Mouse (Mus musculus) embryonic fibroblast, embryonic 13.5 days (primary cell): ENCODE data around the gene Pgap3.

Source experiments
- CTCF ChIP-seq: IDR thresholded peaks from 2 replicates; pipeline ENCODE4 v1.5.1; 2011; ENCODE audit warnings: mild to moderate bottlenecking, control low read depth, low read length, moderate library complexity, borderline replicate concordance; ENCODE audit not compliant: insufficient read depth
- POLR2A ChIP-seq: IDR thresholded peaks from 2 replicates; pipeline ENCODE4 v1.6.1; 2011; ENCODE audit warnings: low read depth, mild to moderate bottlenecking, control low read depth, low read length, moderate library complexity

DNA sequence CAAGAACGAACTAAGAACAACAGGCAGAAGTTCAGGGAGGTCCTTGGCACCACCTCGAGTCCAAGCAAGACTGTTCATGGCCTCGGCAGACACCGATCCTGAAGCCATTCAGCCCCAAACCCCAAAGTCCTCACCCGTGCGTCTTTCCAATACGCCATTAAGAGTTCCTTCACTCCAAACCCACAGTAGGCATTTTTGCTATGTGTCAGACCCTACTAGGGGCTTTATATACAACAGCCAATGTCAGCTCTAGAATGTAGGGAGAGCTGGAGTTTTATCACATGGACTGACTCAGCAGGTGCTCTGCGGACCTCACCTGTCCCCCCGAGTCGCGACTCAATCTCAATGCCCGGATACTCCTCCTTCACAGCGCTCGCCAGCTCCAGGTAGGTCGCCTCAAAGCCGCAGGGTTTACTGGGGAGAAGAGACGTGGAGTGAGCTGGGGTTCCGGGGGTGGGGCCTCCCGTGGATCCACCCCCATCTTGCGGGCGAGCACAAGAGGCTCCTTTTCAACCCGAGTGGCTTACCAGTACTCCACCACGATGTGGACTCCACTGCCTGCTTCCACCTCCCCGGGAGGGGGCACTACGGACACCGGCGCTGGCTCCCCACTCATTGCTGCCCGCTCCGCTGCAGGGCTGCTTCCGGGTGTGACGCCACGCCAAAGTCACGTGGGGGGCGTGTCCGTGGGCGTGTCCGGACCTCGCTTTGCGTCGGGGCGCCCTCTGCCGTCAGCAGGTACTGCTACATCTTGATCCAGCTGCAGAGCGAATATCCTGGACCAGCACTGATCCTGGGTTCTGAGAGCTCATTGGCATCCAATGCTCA, 38.3 kb upstream of the Pgap3 start, which contains the start of gene Mien1:
- TF ChIP-seq CTCF (peak; percentile 92), POLR2A (peak; percentile 57)
